Mouse (Mus musculus): ENCODE results near the gene G6pc. TPM values are rescaled to one million over a fixed set of nuclear protein-coding genes. Genes with fewer than 3 reads are reported as not detected.

Gene G6pc
- polyA plus RNA-seq, 1 experiment from 2014 or later = not detected

GRCm38 (mm10) chr11:101335685-101336084 is 31.7 kb upstream of the G6pc start:
- WGBS = 88% methylated on average over 9 of the region's 9 CpGs

GRCm38 (mm10) chr11:101338123-101338760 is 29.1 kb upstream of the G6pc start:
- H3K9ac ChIP-seq = no peak overlapping the region
- no peaks in the 10 kb centered on the region for H3K9me3 ChIP-seq

More at GRCm38 (mm10) chr11:101335685-101336084, 31.7 kb upstream of the G6pc start:
- no peak overlapping the region for H3K4me3 ChIP-seq
- no peak overlapping the region for H3K4me2 ChIP-seq
- H3K9ac ChIP-seq = no peak overlapping the region
- H3K4me1 ChIP-seq = peaks cover 18% of the 10 kb centered on the region
- H3K27me3 ChIP-seq = no peaks in the 10 kb centered on the region
- ATAC-seq (ENCODE audit: insufficient number of reproducible peaks, low FRiP score, low TSS enrichment, low read depth) = no peak
- no peak overlapping the region for H3K27ac ChIP-seq
- no peaks in the 10 kb centered on the region for H3K36me3 ChIP-seq
- H3K9me3 ChIP-seq = no peaks in the 10 kb centered on the region

DNA sequence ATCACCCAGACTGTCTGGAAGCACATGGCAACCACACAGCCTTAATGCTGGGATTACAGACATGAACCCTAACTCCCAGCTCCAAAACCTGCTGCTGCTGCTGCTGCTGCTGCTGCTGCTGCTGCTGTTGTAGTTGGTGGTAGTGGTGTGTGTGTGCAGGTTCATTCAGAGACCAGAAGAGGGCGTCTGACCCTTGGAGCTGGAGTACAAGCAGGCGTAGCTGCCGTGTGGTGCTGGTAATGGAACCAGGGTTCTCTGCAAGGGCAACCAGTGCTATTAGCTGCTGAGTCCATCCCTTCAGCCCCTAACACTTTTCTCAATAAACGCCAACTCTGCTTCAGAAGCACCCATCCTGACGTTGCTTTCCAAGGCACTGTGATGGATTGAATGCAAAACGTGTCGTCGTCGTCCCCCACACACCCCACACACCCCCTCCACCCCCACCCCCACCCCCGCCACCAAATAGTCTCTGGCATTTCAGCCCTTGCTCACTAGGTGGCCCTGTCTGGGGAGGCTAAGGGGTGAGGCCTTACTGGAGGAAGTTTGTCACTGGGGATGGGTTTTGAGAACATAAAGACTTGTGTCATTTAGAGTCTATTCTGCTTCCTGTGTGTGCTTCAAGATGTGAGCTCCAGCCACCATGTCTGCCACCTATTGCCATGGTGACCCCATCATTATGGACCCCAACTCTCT is 20.1 kb upstream of the G6pc start:
- no peaks in the 10 kb centered on the region for H3K9me3 ChIP-seq
- peaks cover 3% of the 10 kb centered on the region; the same call in 1 of the 2 replicates for H3K4me1 ChIP-seq
- H3K27me3 ChIP-seq = no peaks in the 10 kb centered on the region
- no peak for ATAC-seq (ENCODE audit: insufficient number of reproducible peaks, low FRiP score, low TSS enrichment, low read depth)
- 69% methylated on average over 10 of the region's 10 CpGs for WGBS
- no peak overlapping the region for H3K9ac ChIP-seq
- no peaks in the 10 kb centered on the region for H3K36me3 ChIP-seq
- H3K27ac ChIP-seq = no peak overlapping the region
- no peak overlapping the region for H3K4me3 ChIP-seq
- H3K4me2 ChIP-seq = no peak overlapping the region

More at GRCm38 (mm10) chr11:101338123-101338760, 29.1 kb upstream of the G6pc start:
- Histone ChIP-seq H3K4me3 (peak overlapping the region; percentile 25), H3K27ac (0 out of 2 replicates have a peak overlapping the region, but pooled peaks have one; percentile 50), H3K27me3 (no peaks in the 10 kb centered on the region), H3K36me3 (no peaks in the 10 kb centered on the region), H3K4me1 (peaks cover 16% of the 10 kb centered on the region), H3K4me2 (peak overlapping the region; percentile 45)
- peak; percentile 73; the same call in 1 of the 2 replicates for ATAC-seq (ENCODE audit: insufficient number of reproducible peaks, low FRiP score, low TSS enrichment, low read depth)
- under 1% methylated on average over 9 of the region's 9 CpGs for WGBS

- H3K27ac ChIP-seq = no peak overlapping the region
- peaks cover 3% of the 10 kb centered on the region; the same call in 1 of the 2 replicates for H3K4me1 ChIP-seq
- no peaks in the 10 kb centered on the region for H3K27me3 ChIP-seq
- no peak for ATAC-seq (ENCODE audit: insufficient number of reproducible peaks, low FRiP score, low TSS enrichment, low read depth)
- H3K4me2 ChIP-seq = no peak overlapping the region
- WGBS = 66% methylated on average over 7 of the region's 7 CpGs
- H3K9me3 ChIP-seq = no peaks in the 10 kb centered on the region
- no peak overlapping the region for H3K4me3 ChIP-seq
- no peaks in the 10 kb centered on the region for H3K36me3 ChIP-seq
- no peak overlapping the region for H3K9ac ChIP-seq
Measured at GRCm38 (mm10) chr11:101348774-101349173, 18.6 kb upstream of the G6pc start.

- H3K27me3 ChIP-seq = no peaks in the 10 kb centered on the region
- WGBS = 60% methylated on average over 3 of the region's 3 CpGs
- no peak overlapping the region for H3K4me3 ChIP-seq
- H3K9ac ChIP-seq = no peak overlapping the region
- H3K36me3 ChIP-seq = no peaks in the 10 kb centered on the region
- H3K4me2 ChIP-seq = no peak overlapping the region
- ATAC-seq (ENCODE audit: insufficient number of reproducible peaks, low FRiP score, low TSS enrichment, low read depth) = no peak
- H3K4me1 ChIP-seq = peaks cover 3% of the 10 kb centered on the region; the same call in 1 of the 2 replicates
- no peaks in the 10 kb centered on the region for H3K9me3 ChIP-seq
- no peak overlapping the region for H3K27ac ChIP-seq
Measured at GRCm38 (mm10) chr11:101349216-101349615, 18.1 kb upstream of the G6pc start.

GRCm38 (mm10) chr11:101351100-101351720 is 16.2 kb upstream of the G6pc start:
- H3K9ac ChIP-seq = no peak overlapping the region

DNA sequence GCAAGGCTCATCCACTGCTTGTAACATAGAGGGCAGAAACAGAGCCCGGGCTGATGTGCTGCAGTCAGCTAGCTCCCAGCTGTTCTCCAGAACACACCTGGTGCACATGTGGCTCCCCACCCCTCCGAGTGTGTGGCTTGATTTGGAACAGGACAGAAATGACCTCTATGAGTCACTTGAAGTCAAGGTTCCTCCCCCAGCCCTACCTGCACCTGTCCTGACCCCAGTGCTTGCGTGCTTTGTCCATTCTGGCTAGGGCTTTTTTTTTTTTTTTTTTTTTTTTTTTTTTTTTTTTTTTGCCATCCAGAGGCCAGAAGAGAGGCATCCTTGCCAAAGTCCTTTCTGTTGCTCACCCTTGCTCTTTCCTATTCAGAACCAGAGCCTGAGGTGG is 15.6 kb upstream of the G6pc start:
- H3K4me3 ChIP-seq = no peak overlapping the region
- H3K9ac ChIP-seq = no peak overlapping the region
- no peaks in the 10 kb centered on the region for H3K9me3 ChIP-seq
- no peaks in the 10 kb centered on the region for H3K36me3 ChIP-seq
- H3K27me3 ChIP-seq = no peaks in the 10 kb centered on the region
- no peak for ATAC-seq (ENCODE audit: insufficient number of reproducible peaks, low FRiP score, low TSS enrichment, low read depth)
- no peak overlapping the region for H3K27ac ChIP-seq
- H3K4me2 ChIP-seq = no peak overlapping the region
- WGBS = 33% methylated on average over 3 of the region's 3 CpGs
- H3K4me1 ChIP-seq = peaks cover 3% of the 10 kb centered on the region; the same call in 1 of the 2 replicates

More at GRCm38 (mm10) chr11:101351100-101351720, 16.2 kb upstream of the G6pc start:
- Histone ChIP-seq H3K4me3 (no peak overlapping the region), H3K4me1 (peaks cover 3% of the 10 kb centered on the region; the same call in 1 of the 2 replicates), H3K4me2 (no peak overlapping the region), H3K27me3 (no peaks in the 10 kb centered on the region), H3K27ac (no peak overlapping the region), H3K36me3 (no peaks in the 10 kb centered on the region), H3K9me3 (no peaks in the 10 kb centered on the region)
- 35% methylated on average over 11 of the region's 11 CpGs for WGBS
- no peak for ATAC-seq (ENCODE audit: insufficient number of reproducible peaks, low FRiP score, low TSS enrichment, low read depth)

- 81% methylated on average over 12 of the region's 12 CpGs for WGBS
- no peak for ATAC-seq (ENCODE audit: insufficient number of reproducible peaks, low FRiP score, low TSS enrichment, low read depth)
Measured at GRCm38 (mm10) chr11:101353436-101353835, 13.9 kb upstream of the G6pc start.

GRCm38 (mm10) chr11:101354438-101355010 is 12.8 kb upstream of the G6pc start:
- Histone ChIP-seq H3K4me3 (no peak overlapping the region), H3K4me1 (peaks cover 3% of the 10 kb centered on the region; the same call in 1 of the 2 replicates), H3K9ac (no peak overlapping the region), H3K27me3 (no peaks in the 10 kb centered on the region), H3K27ac (no peak overlapping the region), H3K36me3 (no peaks in the 10 kb centered on the region), H3K4me2 (no peak overlapping the region), H3K9me3 (no peaks in the 10 kb centered on the region)
- ATAC-seq (ENCODE audit: insufficient number of reproducible peaks, low FRiP score, low TSS enrichment, low read depth) = no peak
- 83% methylated on average over 5 of the region's 5 CpGs for WGBS

More at GRCm38 (mm10) chr11:101353436-101353835, 13.9 kb upstream of the G6pc start:
- Histone ChIP-seq H3K36me3 (no peaks in the 10 kb centered on the region), H3K27ac (no peak overlapping the region), H3K4me2 (no peak overlapping the region), H3K9ac (no peak overlapping the region), H3K4me1 (peaks cover 3% of the 10 kb centered on the region; the same call in 1 of the 2 replicates), H3K27me3 (no peaks in the 10 kb centered on the region), H3K9me3 (no peaks in the 10 kb centered on the region), H3K4me3 (no peak overlapping the region)

- H3K36me3 ChIP-seq = no peaks in the 10 kb centered on the region
- no peak overlapping the region for H3K4me2 ChIP-seq
- H3K27me3 ChIP-seq = no peaks in the 10 kb centered on the region
- WGBS = 92% methylated on average over 2 of the region's 2 CpGs
- H3K4me3 ChIP-seq = no peak overlapping the region
- H3K27ac ChIP-seq = no peak overlapping the region
- no peak for ATAC-seq (ENCODE audit: insufficient number of reproducible peaks, low FRiP score, low TSS enrichment, low read depth)
- H3K9ac ChIP-seq = no peak overlapping the region
- no peaks in the 10 kb centered on the region for H3K9me3 ChIP-seq
- H3K4me1 ChIP-seq = peaks cover 5% of the 10 kb centered on the region; the same call in 1 of the 2 replicates
Measured at GRCm38 (mm10) chr11:101355916-101356315, 11.4 kb upstream of the G6pc start.

GRCm38 (mm10) chr11:101357505-101358182 is 9.7 kb upstream of the G6pc start:
- WGBS = 83% methylated on average over 3 of the region's 3 CpGs
- H3K27me3 ChIP-seq = no peaks in the 10 kb centered on the region
- no peak for ATAC-seq (ENCODE audit: insufficient number of reproducible peaks, low FRiP score, low TSS enrichment, low read depth)

More at GRCm38 (mm10) chr11:101357505-101358182, 9.7 kb upstream of the G6pc start:
- H3K4me3 ChIP-seq = no peak overlapping the region
- no peaks in the 10 kb centered on the region for H3K9me3 ChIP-seq
- 0 out of 2 replicates have a peak, but pooled peaks cover 2% of the 10 kb centered on the region for H3K4me1 ChIP-seq
- H3K4me2 ChIP-seq = no peak overlapping the region
- no peak overlapping the region for H3K9ac ChIP-seq
- H3K27ac ChIP-seq = no peak overlapping the region
- no peaks in the 10 kb centered on the region for H3K36me3 ChIP-seq

Data from limb, embryonic 15.5 days (tissue).